Mouse (Mus musculus): Measurements from ENCODE around the gene Ubc. TPM values are rescaled to one million over a fixed set of nuclear protein-coding genes. Genes with fewer than 3 reads are reported as not detected.
A peak's percentile ranks its signal among the peaks of the same experiment; 100 is the strongest.
"Not testable (repeated sequence)": the region's sequence is repeated elsewhere in the genome, so short reads cannot be mapped to it uniquely, and the experiment has no call there.

Ubc gene
- polyA plus RNA-seq, 1 experiment from 2014 or later: 879 TPM

DNA sequence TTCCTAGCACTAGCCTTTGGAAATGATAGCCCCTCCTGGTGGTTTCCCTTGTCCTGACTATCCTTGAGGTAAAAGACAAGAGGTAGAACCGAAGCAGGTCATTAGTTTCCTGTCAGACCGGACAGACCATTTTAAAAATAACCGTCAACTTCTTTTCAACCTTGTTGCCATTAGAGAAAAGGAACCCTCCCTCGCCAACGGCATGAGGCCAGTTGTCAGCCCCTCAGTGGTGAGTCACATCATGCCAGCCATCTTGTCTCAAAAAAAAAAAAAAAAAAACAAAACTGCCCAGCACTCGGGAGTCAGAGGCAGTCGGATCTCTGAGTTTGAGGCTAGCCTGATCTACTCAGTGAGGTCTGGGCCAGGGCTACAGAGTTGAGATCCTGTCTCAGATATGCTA, 10.9 kb upstream of the Ubc start:
- WGBS: 37% methylated on average over 7 of the region's 7 CpGs
- no peak overlapping the region for H3K27ac ChIP-seq (replicated peaks; ENCODE audit: low read depth, low read length)
- H3K9me3 ChIP-seq (ENCODE audit: control insufficient read depth, low read length): no peaks in the 10 kb centered on the region
- no peak overlapping the region for H3K4me2 ChIP-seq (ENCODE audit: low read depth, low read length)
- no peak overlapping the region for H3K4me3 ChIP-seq (ENCODE audit: low read depth, low read length)
- no peaks in the 10 kb centered on the region; the same call in 1 of the 2 replicates for H3K27me3 ChIP-seq (replicated peaks; ENCODE audit: control insufficient read depth, insufficient read depth, low read length)
- H3K36me3 ChIP-seq (ENCODE audit: control insufficient read depth, insufficient read depth, low read length): no peaks in the 10 kb centered on the region
- ATAC-seq (ENCODE audit: low read depth): no peak
- H3K9ac ChIP-seq (ENCODE audit: low read depth, low read length): no peak overlapping the region
- H3K4me1 ChIP-seq (ENCODE audit: control insufficient read depth, insufficient read depth, low read length): no peaks in the 10 kb centered on the region
- no peak for DNase-seq (ENCODE audit: low spot score)

DNA sequence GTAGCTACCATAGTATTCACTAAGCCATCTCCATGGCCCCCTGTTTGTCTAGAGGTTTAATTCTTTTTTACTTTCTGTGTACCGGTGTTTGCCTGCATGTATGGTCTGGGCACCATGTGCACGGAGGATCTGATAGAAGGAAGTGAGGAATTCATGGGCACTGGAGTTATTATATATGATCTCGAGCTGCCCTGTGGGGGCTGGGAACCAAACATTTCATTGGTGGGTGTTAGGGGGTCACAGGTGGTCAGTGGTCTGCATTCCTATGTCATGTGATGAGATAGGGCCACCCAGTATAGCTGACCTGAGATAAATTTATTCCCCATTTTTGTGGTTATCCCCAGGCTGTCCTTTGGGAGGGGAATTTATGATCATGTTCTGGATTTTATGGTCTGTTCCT, 5.0 kb upstream of the Ubc start:
- peak overlapping the region; percentile 99 for H3K27ac ChIP-seq (replicated peaks; ENCODE audit: low read depth, low read length)
- 0 out of 2 replicates have a peak overlapping the region, but pooled peaks have one; percentile 41 for H3K4me3 ChIP-seq (ENCODE audit: low read depth, low read length)
- no peaks in the 10 kb centered on the region for H3K27me3 ChIP-seq (replicated peaks; ENCODE audit: control insufficient read depth, insufficient read depth, low read length)
- no peaks in the 10 kb centered on the region for H3K9me3 ChIP-seq (ENCODE audit: control insufficient read depth, low read length)
- peaks cover 26% of the 10 kb centered on the region for H3K4me1 ChIP-seq (ENCODE audit: control insufficient read depth, insufficient read depth, low read length)
- DNase-seq (ENCODE audit: low spot score) (no peak), ATAC-seq (ENCODE audit: low read depth) (no peak)
- H3K4me2 ChIP-seq (ENCODE audit: low read depth, low read length): peak overlapping the region; percentile 80; the same call in 1 of the 2 replicates
- 48% methylated on average over 3 of the region's 3 CpGs for WGBS
- H3K9ac ChIP-seq (ENCODE audit: low read depth, low read length): peak overlapping the region; percentile 54
- no peaks in the 10 kb centered on the region for H3K36me3 ChIP-seq (ENCODE audit: control insufficient read depth, insufficient read depth, low read length)

DNA sequence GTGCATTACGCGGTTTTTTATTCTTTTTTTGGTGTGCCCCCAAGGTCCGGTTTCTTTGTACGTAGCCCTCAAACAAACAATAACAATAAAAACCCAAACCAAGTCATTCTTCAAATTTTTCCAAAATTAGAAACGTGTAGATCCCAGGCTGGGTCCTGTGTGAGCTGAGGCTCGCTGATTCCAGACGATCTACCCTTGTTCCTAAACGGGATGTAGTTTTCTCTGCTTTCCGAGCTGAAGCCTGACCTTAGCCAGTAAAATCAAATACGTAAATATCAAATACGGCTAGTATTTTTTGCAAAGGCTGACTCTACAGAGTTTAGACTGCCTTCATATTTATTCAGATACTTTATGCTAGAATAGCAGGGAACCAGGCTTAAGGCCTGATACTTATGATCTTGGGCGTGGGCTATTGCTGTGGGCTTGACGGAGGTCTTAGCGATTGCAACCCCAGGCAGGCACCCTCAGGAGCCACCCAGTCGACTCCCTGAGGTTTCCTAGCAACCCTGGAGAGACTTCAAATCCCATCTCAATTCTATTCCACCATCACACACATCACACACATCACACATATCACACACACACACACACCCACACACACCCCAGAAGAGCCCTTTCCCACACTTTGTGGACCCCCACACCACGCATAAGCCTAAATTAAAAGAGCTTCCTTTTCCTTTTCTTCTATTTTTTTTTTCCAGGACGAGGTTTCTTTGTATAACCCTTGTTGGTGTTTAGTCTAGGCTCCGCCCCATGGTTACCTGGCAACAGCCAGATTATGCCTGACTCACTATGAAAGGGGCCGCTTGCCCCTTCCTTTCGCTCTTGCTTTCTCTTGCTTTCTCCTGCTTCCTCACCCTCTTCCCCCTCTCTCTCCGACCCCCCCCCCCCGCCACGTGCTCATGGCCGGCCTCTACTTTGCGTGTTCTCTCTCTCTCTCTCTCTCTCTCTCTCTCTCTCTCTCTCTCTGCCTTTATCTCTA, 3.9 kb upstream of the Ubc start:
- Histone ChIP-seq H3K36me3 (ENCODE audit: control insufficient read depth, insufficient read depth, low read length) (no peaks in the 10 kb centered on the region), H3K4me1 (ENCODE audit: control insufficient read depth, insufficient read depth, low read length) (peaks cover 26% of the 10 kb centered on the region), H3K9me3 (ENCODE audit: control insufficient read depth, low read length) (no peaks in the 10 kb centered on the region), H3K4me2 (ENCODE audit: low read depth, low read length) (peak overlapping the region; percentile 80), H3K4me3 (ENCODE audit: low read depth, low read length) (peak overlapping the region; percentile 41), H3K27me3 (replicated peaks; ENCODE audit: control insufficient read depth, insufficient read depth, low read length) (no peaks in the 10 kb centered on the region), H3K9ac (ENCODE audit: low read depth, low read length) (peak overlapping the region; percentile 68), H3K27ac (replicated peaks; ENCODE audit: low read depth, low read length) (peak overlapping the region; percentile 99)
- ATAC-seq (ENCODE audit: low read depth) (peak; percentile 64), DNase-seq (ENCODE audit: low spot score) (peak; percentile 97)
- WGBS: 10% methylated on average over 23 of the region's 25 CpGs

DNA sequence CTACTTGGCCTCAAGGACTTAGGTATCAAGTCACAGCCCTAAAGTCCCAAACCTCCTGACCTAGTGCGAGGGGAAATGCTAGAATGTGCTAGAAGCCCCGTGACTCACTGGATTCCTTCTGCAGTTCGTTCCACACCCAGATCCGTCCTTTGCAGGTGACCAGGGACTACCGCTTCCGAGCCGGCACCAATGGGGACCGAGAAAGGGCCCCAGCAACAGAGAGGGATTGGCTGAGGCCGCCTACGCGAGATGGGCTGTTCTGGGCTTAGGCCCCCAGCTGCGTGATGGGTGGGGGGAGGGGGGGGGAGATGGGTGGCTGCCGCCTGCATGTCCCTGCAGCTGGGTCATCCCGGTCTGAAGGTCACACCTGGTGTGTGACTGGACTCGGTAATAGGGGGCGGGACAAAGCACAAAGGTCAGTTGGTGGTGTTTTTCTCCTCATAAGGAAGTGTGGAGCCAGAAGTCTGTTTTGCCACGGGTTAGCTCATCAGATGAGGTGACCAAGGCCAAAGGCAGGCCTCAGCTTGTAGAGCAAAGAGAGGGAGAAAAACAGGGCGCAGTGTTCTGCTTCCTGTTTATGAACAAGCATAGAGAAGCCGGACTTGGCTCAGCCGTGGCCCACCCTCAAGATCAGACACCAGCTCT, 3.1 kb upstream of the Ubc start:
- Histone ChIP-seq H3K4me1 (ENCODE audit: control insufficient read depth, insufficient read depth, low read length) (peaks cover 28% of the 10 kb centered on the region), H3K27me3 (replicated peaks; ENCODE audit: control insufficient read depth, insufficient read depth, low read length) (no peaks in the 10 kb centered on the region), H3K4me2 (ENCODE audit: low read depth, low read length) (peak overlapping the region; percentile 80), H3K36me3 (ENCODE audit: control insufficient read depth, insufficient read depth, low read length) (peaks cover 5% of the 10 kb centered on the region), H3K9ac (ENCODE audit: low read depth, low read length) (peak overlapping the region; percentile 68), H3K27ac (replicated peaks; ENCODE audit: low read depth, low read length) (peak overlapping the region; percentile 99), H3K9me3 (ENCODE audit: control insufficient read depth, low read length) (no peaks in the 10 kb centered on the region), H3K4me3 (ENCODE audit: low read depth, low read length) (peak overlapping the region; percentile 41)
- ATAC-seq (ENCODE audit: low read depth) (peak; percentile 94), DNase-seq (ENCODE audit: low spot score) (peak; percentile 99)
- under 1% methylated on average over 20 of the region's 20 CpGs for WGBS

DNA sequence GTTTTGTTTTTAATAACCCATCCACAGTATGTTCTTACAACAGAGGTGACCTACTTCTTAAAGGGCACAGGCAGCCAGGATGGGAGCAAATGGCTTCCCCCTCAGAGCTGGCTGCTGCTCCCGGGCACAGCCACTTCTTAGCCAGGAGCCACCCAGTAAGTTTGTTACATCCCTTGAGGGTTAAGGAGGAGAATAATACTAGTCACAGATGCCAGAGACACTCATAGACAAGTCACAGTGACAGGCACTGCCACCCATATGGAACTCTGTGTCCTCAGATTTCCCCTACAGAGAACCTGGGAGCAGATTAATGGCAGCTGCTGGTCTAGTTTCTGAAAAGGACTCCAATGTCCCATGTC, 2.6 kb upstream of the Ubc start:
- peaks cover 29% of the 10 kb centered on the region for H3K4me1 ChIP-seq (ENCODE audit: control insufficient read depth, insufficient read depth, low read length)
- H3K27me3 ChIP-seq (replicated peaks; ENCODE audit: control insufficient read depth, insufficient read depth, low read length): no peaks in the 10 kb centered on the region
- ATAC-seq (ENCODE audit: low read depth): peak; percentile 2
- H3K4me2 ChIP-seq (ENCODE audit: low read depth, low read length): peak overlapping the region; percentile 80
- DNase-seq (ENCODE audit: low spot score): no peak
- peak overlapping the region; percentile 12; the same call in 1 of the 2 replicates for H3K4me3 ChIP-seq (ENCODE audit: low read depth, low read length)
- H3K9me3 ChIP-seq (ENCODE audit: control insufficient read depth, low read length): no peaks in the 10 kb centered on the region
- peak overlapping the region; percentile 99 for H3K27ac ChIP-seq (replicated peaks; ENCODE audit: low read depth, low read length)
- H3K36me3 ChIP-seq (ENCODE audit: control insufficient read depth, insufficient read depth, low read length): peaks cover 6% of the 10 kb centered on the region
- WGBS: 33% methylated on average over 1 of the region's 1 CpGs
- H3K9ac ChIP-seq (ENCODE audit: low read depth, low read length): peak overlapping the region; percentile 68

DNA sequence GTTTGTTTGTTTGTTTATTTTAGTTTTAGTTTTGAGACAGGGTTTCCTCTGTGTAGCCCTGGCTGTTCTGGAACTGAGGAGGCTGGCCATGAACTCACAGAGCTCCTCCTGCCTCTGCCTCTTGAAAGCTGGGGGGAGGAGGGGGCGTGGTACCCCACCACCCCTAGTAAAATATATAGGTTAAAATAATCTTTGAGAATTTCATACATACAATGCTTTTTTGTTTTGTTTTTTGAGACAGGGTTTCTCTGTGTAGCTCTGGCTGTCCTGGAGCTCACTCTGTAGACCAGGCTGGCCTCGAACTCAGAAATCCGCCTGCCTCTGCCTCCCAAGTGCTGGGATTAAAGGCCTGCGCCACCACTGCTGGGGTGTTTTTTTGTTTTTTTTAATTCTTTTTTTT, 2.2 kb upstream of the Ubc start:
- not testable (repeated sequence) for DNase-seq (ENCODE audit: low spot score); H3K27me3 ChIP-seq (replicated peaks; ENCODE audit: control insufficient read depth, insufficient read depth, low read length); H3K36me3 ChIP-seq (ENCODE audit: control insufficient read depth, insufficient read depth, low read length); H3K4me3 ChIP-seq (ENCODE audit: low read depth, low read length); ATAC-seq (ENCODE audit: low read depth); H3K9me3 ChIP-seq (ENCODE audit: control insufficient read depth, low read length); H3K9ac ChIP-seq (ENCODE audit: low read depth, low read length)
- Histone ChIP-seq H3K27ac (replicated peaks; ENCODE audit: low read depth, low read length) (peak overlapping the region; percentile 99), H3K4me2 (ENCODE audit: low read depth, low read length) (0 out of 2 replicates have a peak overlapping the region, but pooled peaks have one; percentile 80), H3K4me1 (ENCODE audit: control insufficient read depth, insufficient read depth, low read length) (peaks cover 29% of the 10 kb centered on the region)
- 93% methylated on average over 4 of the region's 4 CpGs for WGBS

DNA sequence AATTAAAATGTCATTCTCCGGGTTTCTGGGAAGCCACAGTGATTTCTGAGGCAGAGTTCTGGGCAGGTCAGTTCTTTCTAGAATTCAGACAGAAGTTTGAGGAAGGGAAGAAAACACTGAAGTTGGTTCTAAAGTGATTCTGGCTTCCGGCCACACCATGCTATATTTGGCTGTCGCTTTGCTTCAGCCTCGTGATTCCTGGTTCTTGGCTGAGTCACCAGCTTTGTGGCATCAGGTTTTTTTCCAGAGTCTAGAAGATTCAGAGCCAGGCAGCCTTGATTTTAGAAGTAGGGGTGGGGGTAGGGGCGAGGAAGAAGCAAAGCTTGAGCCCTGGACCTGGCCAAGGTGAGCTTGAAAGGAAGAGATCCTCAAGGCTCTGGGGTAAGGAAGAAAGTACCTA, 1.6 kb upstream of the Ubc start:
- 71% methylated on average over 5 of the region's 5 CpGs for WGBS
- peaks cover 6% of the 10 kb centered on the region for H3K36me3 ChIP-seq (ENCODE audit: control insufficient read depth, insufficient read depth, low read length)
- H3K4me2 ChIP-seq (ENCODE audit: low read depth, low read length): no peak overlapping the region; the same call in 1 of the 2 replicates
- H3K9ac ChIP-seq (ENCODE audit: low read depth, low read length): no peak overlapping the region
- DNase-seq (ENCODE audit: low spot score): peak; percentile 74
- no peaks in the 10 kb centered on the region for H3K27me3 ChIP-seq (replicated peaks; ENCODE audit: control insufficient read depth, insufficient read depth, low read length)
- H3K9me3 ChIP-seq (ENCODE audit: control insufficient read depth, low read length): no peaks in the 10 kb centered on the region
- H3K27ac ChIP-seq (replicated peaks; ENCODE audit: low read depth, low read length): peak overlapping the region; percentile 3; the same call in 1 of the 2 replicates
- H3K4me1 ChIP-seq (ENCODE audit: control insufficient read depth, insufficient read depth, low read length): peaks cover 29% of the 10 kb centered on the region
- no peak overlapping the region for H3K4me3 ChIP-seq (ENCODE audit: low read depth, low read length)
- no peak for ATAC-seq (ENCODE audit: low read depth)

DNA sequence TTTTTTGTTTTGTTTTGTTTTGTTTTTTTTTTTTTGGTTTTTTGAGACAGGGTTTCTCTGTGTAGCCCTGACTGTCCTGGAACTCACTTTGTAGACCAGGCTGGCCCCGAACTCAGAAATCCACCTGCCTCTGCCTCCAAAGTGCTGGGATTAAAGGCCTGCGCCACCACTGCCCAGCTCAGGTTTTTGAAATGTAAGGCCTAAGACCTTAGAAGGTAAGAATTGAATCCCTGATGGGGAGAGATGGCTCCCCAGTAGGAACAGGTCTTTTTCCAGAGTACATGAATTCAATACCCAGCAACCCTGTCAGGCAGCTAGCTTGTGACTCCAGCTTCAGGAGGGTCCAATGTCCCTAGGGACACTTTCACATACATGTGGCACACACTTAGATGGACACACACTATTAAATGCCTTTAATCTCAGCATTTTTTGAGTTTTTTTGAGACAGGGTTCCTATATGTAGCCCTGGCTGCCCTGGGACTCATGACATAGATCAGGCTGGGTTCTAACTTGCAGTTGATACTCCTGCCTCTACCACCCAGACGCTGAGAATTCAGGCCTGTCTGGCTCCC, 990 bp upstream of the Ubc start:
- H3K9ac ChIP-seq (ENCODE audit: low read depth, low read length): no peak overlapping the region
- H3K4me3 ChIP-seq (ENCODE audit: low read depth, low read length): no peak overlapping the region
- no peaks in the 10 kb centered on the region for H3K27me3 ChIP-seq (replicated peaks; ENCODE audit: control insufficient read depth, insufficient read depth, low read length)
- peaks cover 29% of the 10 kb centered on the region for H3K4me1 ChIP-seq (ENCODE audit: control insufficient read depth, insufficient read depth, low read length)
- peaks cover 7% of the 10 kb centered on the region for H3K36me3 ChIP-seq (ENCODE audit: control insufficient read depth, insufficient read depth, low read length)
- H3K27ac ChIP-seq (replicated peaks; ENCODE audit: low read depth, low read length): peak overlapping the region; percentile 93; the same call in 1 of the 2 replicates
- no peak overlapping the region for H3K4me2 ChIP-seq (ENCODE audit: low read depth, low read length)
- ATAC-seq (ENCODE audit: low read depth) (no peak), DNase-seq (ENCODE audit: low spot score) (no peak)
- WGBS: 85% methylated on average over 3 of the region's 3 CpGs
- no peaks in the 10 kb centered on the region for H3K9me3 ChIP-seq (ENCODE audit: control insufficient read depth, low read length)
